Mouse (Mus musculus): ENCODE measurements around the gene Proser1. TPM values are rescaled to one million over a fixed set of nuclear protein-coding genes. Genes with fewer than 3 reads are reported as not detected.

Proser1 gene
- polyA plus RNA-seq, 1 experiment from 2014 or later: 21.7 TPM

- Histone ChIP-seq H3K4me2 (replicated peaks; ENCODE audit: low read depth, low read length) (no peak overlapping the region), H3K36me3 (ENCODE audit: control insufficient read depth, insufficient read depth, low read length) (no peaks in the 10 kb centered on the region), H3K4me1 (ENCODE audit: control insufficient read depth, insufficient read depth, low read length) (no peaks in the 10 kb centered on the region), H3K4me3 (ENCODE audit: low read depth, low read length) (no peak overlapping the region), H3K27ac (ENCODE audit: low read length) (no peak overlapping the region), H3K9ac (replicated peaks; ENCODE audit: low read depth, low read length) (no peak overlapping the region), H3K27me3 (ENCODE audit: control insufficient read depth, insufficient read depth, low read length) (no peaks in the 10 kb centered on the region), H3K9me3 (ENCODE audit: control insufficient read depth, low read depth, low read length) (no peaks in the 10 kb centered on the region)
- no peak for ATAC-seq (ENCODE audit: insufficient number of reproducible peaks, insufficient read depth, low FRiP score, low read depth)
- WGBS: 79% methylated on average over 5 of the region's 5 CpGs
These were observed 26.9 kb upstream of the Proser1 start for GRCm38 (mm10) chr3:53436550-53436949.

- Histone ChIP-seq H3K4me3 (ENCODE audit: low read depth, low read length) (no peak overlapping the region), H3K27ac (ENCODE audit: low read length) (no peak overlapping the region), H3K36me3 (ENCODE audit: control insufficient read depth, insufficient read depth, low read length) (peaks cover 4% of the 10 kb centered on the region; the same call in 1 of the 2 replicates), H3K9ac (replicated peaks; ENCODE audit: low read depth, low read length) (no peak overlapping the region), H3K4me2 (replicated peaks; ENCODE audit: low read depth, low read length) (no peak overlapping the region), H3K27me3 (ENCODE audit: control insufficient read depth, insufficient read depth, low read length) (no peaks in the 10 kb centered on the region), H3K4me1 (ENCODE audit: control insufficient read depth, insufficient read depth, low read length) (no peaks in the 10 kb centered on the region), H3K9me3 (ENCODE audit: control insufficient read depth, low read depth, low read length) (no peaks in the 10 kb centered on the region)
- 87% methylated on average over 5 of the region's 5 CpGs for WGBS
- no peak for ATAC-seq (ENCODE audit: insufficient number of reproducible peaks, insufficient read depth, low FRiP score, low read depth)
These were observed 17.9 kb upstream of the Proser1 start for GRCm38 (mm10) chr3:53445540-53445939.

DNA sequence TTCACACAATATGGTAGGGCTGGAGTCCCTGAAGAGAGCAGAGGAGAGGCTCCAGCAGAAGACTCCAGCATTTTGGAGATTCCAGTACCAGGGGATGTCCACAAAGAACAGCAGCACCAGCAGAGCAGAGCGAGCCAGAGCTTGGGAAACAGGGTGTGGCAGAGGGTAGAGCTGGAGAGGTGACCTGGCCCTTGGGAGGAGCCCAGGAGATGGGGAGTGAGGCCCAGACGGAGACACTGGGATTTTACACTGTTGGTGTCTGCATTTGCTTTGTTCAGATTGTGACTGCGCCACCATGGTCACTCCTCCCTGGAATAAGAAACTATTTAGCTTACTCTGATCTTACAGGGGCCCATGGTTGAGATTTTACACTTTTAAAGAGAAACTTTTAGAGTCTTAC is 16.7 kb upstream of the Proser1 start:
- ATAC-seq (ENCODE audit: insufficient number of reproducible peaks, insufficient read depth, low FRiP score, low read depth): no peak
- Histone ChIP-seq H3K4me3 (ENCODE audit: low read depth, low read length) (no peak overlapping the region), H3K27ac (ENCODE audit: low read length) (no peak overlapping the region), H3K27me3 (ENCODE audit: control insufficient read depth, insufficient read depth, low read length) (no peaks in the 10 kb centered on the region), H3K9me3 (ENCODE audit: control insufficient read depth, low read depth, low read length) (no peaks in the 10 kb centered on the region), H3K4me2 (replicated peaks; ENCODE audit: low read depth, low read length) (no peak overlapping the region), H3K9ac (replicated peaks; ENCODE audit: low read depth, low read length) (no peak overlapping the region), H3K36me3 (ENCODE audit: control insufficient read depth, insufficient read depth, low read length) (peaks cover 10% of the 10 kb centered on the region), H3K4me1 (ENCODE audit: control insufficient read depth, insufficient read depth, low read length) (no peaks in the 10 kb centered on the region)
- WGBS: 76% methylated on average over 3 of the region's 3 CpGs

DNA sequence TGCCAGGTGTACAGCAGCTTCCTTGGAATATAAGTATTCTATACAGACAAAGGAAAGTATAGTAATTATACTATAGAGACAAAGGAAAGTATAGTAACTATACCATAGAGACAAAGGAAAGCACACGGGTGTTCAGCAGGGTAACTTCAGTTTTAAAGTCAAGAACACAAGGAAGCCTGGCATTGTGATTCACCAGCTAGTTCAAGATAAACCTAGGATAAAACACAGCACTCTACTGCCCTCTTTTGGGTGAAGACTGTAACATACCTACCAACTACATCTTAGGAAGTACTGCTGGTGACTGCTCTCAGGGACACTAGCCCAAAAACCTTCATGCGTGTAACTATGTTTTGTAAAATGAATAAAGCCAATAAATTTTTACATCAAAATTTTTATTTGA is 15.3 kb upstream of the Proser1 start:
- H3K27me3 ChIP-seq (ENCODE audit: control insufficient read depth, insufficient read depth, low read length): no peaks in the 10 kb centered on the region
- no peak overlapping the region for H3K9ac ChIP-seq (replicated peaks; ENCODE audit: low read depth, low read length)
- 30% methylated on average over 2 of the region's 2 CpGs for WGBS
- no peaks in the 10 kb centered on the region for H3K4me1 ChIP-seq (ENCODE audit: control insufficient read depth, insufficient read depth, low read length)
- no peak; the same call in 1 of the 2 replicates for ATAC-seq (ENCODE audit: insufficient number of reproducible peaks, insufficient read depth, low FRiP score, low read depth)
- H3K36me3 ChIP-seq (ENCODE audit: control insufficient read depth, insufficient read depth, low read length): peaks cover 24% of the 10 kb centered on the region
- H3K27ac ChIP-seq (ENCODE audit: low read length): no peak overlapping the region
- H3K4me3 ChIP-seq (ENCODE audit: low read depth, low read length): no peak overlapping the region
- no peaks in the 10 kb centered on the region for H3K9me3 ChIP-seq (ENCODE audit: control insufficient read depth, low read depth, low read length)
- H3K4me2 ChIP-seq (replicated peaks; ENCODE audit: low read depth, low read length): no peak overlapping the region

DNA sequence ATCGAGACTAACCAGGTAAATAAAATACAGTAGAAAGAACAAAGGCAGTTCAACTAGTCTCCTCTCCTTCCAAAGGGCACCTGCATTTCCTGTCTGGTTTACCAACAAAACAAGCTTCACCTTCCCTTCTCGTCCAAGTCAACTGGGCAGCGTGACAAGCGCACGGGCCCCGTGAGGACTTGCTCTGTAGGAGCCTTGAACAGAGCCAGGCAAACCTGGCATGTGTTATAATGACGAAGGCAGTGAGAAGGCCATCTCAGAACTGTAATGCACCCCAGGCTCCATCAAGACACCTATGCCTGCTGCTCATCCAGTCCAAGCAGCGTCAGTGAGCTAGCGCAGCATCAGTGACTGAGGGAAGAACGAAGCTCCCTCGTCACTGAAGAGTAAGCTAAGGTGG is 12.8 kb upstream of the Proser1 start:
- Histone ChIP-seq H3K4me3 (ENCODE audit: low read depth, low read length) (no peak overlapping the region), H3K4me2 (replicated peaks; ENCODE audit: low read depth, low read length) (no peak overlapping the region), H3K27ac (ENCODE audit: low read length) (no peak overlapping the region), H3K9me3 (ENCODE audit: control insufficient read depth, low read depth, low read length) (no peaks in the 10 kb centered on the region), H3K36me3 (ENCODE audit: control insufficient read depth, insufficient read depth, low read length) (peaks cover 36% of the 10 kb centered on the region), H3K9ac (replicated peaks; ENCODE audit: low read depth, low read length) (no peak overlapping the region), H3K4me1 (ENCODE audit: control insufficient read depth, insufficient read depth, low read length) (no peaks in the 10 kb centered on the region), H3K27me3 (ENCODE audit: control insufficient read depth, insufficient read depth, low read length) (no peaks in the 10 kb centered on the region)
- no peak for ATAC-seq (ENCODE audit: insufficient number of reproducible peaks, insufficient read depth, low FRiP score, low read depth)
- 95% methylated on average over 11 of the region's 11 CpGs for WGBS

- WGBS: 89% methylated on average over 10 of the region's 10 CpGs
- H3K36me3 ChIP-seq (ENCODE audit: control insufficient read depth, insufficient read depth, low read length): peaks cover 49% of the 10 kb centered on the region
- H3K4me2 ChIP-seq (replicated peaks; ENCODE audit: low read depth, low read length): no peak overlapping the region
- H3K9ac ChIP-seq (replicated peaks; ENCODE audit: low read depth, low read length): no peak overlapping the region
- no peaks in the 10 kb centered on the region for H3K27me3 ChIP-seq (ENCODE audit: control insufficient read depth, insufficient read depth, low read length)
- no peak for ATAC-seq (ENCODE audit: insufficient number of reproducible peaks, insufficient read depth, low FRiP score, low read depth)
- no peaks in the 10 kb centered on the region for H3K9me3 ChIP-seq (ENCODE audit: control insufficient read depth, low read depth, low read length)
- H3K4me1 ChIP-seq (ENCODE audit: control insufficient read depth, insufficient read depth, low read length): no peaks in the 10 kb centered on the region
- no peak overlapping the region for H3K27ac ChIP-seq (ENCODE audit: low read length)
- H3K4me3 ChIP-seq (ENCODE audit: low read depth, low read length): no peak overlapping the region
These were observed 11.1 kb upstream of the Proser1 start for GRCm38 (mm10) chr3:53452351-53452750.

GRCm38 (mm10) chr3:53453346-53453745 is 10.1 kb upstream of the Proser1 start:
- Histone ChIP-seq H3K36me3 (ENCODE audit: control insufficient read depth, insufficient read depth, low read length) (peaks cover 58% of the 10 kb centered on the region), H3K4me1 (ENCODE audit: control insufficient read depth, insufficient read depth, low read length) (no peaks in the 10 kb centered on the region), H3K4me3 (ENCODE audit: low read depth, low read length) (no peak overlapping the region), H3K4me2 (replicated peaks; ENCODE audit: low read depth, low read length) (no peak overlapping the region), H3K27ac (ENCODE audit: low read length) (no peak overlapping the region), H3K27me3 (ENCODE audit: control insufficient read depth, insufficient read depth, low read length) (no peaks in the 10 kb centered on the region), H3K9ac (replicated peaks; ENCODE audit: low read depth, low read length) (no peak overlapping the region), H3K9me3 (ENCODE audit: control insufficient read depth, low read depth, low read length) (no peaks in the 10 kb centered on the region)
- ATAC-seq (ENCODE audit: insufficient number of reproducible peaks, insufficient read depth, low FRiP score, low read depth): no peak
- 92% methylated on average over 7 of the region's 7 CpGs for WGBS

DNA sequence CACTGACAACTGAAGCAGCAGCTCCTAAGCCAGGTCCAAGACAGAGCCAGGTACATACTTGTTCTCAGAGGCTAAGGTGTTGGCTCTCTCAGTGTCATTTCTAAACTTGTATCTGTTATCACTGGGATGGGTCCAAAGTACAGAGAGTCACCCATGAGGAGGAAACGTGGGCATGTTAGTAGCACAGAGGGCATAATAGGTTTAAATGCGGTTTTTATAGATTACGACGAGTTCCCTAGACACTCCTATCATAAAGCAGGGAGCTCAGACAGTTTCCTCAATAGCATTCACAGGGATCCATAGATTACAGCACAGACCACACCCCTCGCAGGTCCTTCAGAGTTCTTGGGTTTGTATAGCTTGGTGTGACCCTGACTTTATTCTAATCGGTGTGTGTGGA is 9.5 kb upstream of the Proser1 start:
- no peak overlapping the region for H3K27ac ChIP-seq (ENCODE audit: low read length)

DNA sequence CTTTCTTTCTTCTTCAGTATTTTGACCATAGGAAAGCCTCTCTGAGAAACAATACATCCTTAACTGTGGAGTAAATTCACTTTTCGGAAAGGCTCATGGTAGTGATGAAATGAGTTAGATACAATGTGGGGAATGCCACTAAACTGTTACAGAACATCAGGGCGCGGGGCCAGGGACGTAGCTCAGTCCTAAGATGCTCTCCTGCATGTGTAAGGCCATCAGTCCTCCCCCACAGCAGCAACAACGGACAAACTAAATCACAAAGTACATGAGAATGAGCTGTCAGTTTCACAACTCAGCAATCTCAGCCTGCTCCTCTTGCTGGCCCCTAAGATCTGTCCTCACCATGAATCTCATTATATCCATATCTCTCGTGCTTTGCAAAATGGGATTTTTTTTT is 8.9 kb upstream of the Proser1 start:
- H3K4me2 ChIP-seq (replicated peaks; ENCODE audit: low read depth, low read length): no peak overlapping the region
- no peaks in the 10 kb centered on the region for H3K27me3 ChIP-seq (ENCODE audit: control insufficient read depth, insufficient read depth, low read length)
- H3K4me1 ChIP-seq (ENCODE audit: control insufficient read depth, insufficient read depth, low read length): no peaks in the 10 kb centered on the region
- ATAC-seq (ENCODE audit: insufficient number of reproducible peaks, insufficient read depth, low FRiP score, low read depth): no peak
- H3K27ac ChIP-seq (ENCODE audit: low read length): no peak overlapping the region
- no peaks in the 10 kb centered on the region for H3K9me3 ChIP-seq (ENCODE audit: control insufficient read depth, low read depth, low read length)
- 88% methylated on average over 6 of the region's 6 CpGs for WGBS
- H3K4me3 ChIP-seq (ENCODE audit: low read depth, low read length): no peak overlapping the region
- no peak overlapping the region for H3K9ac ChIP-seq (replicated peaks; ENCODE audit: low read depth, low read length)
- H3K36me3 ChIP-seq (ENCODE audit: control insufficient read depth, insufficient read depth, low read length): peaks cover 63% of the 10 kb centered on the region

More for the DNA sequence above, 9.5 kb upstream of the Proser1 start:
- no peak for ATAC-seq (ENCODE audit: insufficient number of reproducible peaks, insufficient read depth, low FRiP score, low read depth)
- H3K4me2 ChIP-seq (replicated peaks; ENCODE audit: low read depth, low read length): no peak overlapping the region
- H3K4me3 ChIP-seq (ENCODE audit: low read depth, low read length): no peak overlapping the region
- WGBS: 90% methylated on average over 6 of the region's 6 CpGs
- no peaks in the 10 kb centered on the region for H3K27me3 ChIP-seq (ENCODE audit: control insufficient read depth, insufficient read depth, low read length)
- H3K9me3 ChIP-seq (ENCODE audit: control insufficient read depth, low read depth, low read length): no peaks in the 10 kb centered on the region
- H3K9ac ChIP-seq (replicated peaks; ENCODE audit: low read depth, low read length): no peak overlapping the region
- H3K36me3 ChIP-seq (ENCODE audit: control insufficient read depth, insufficient read depth, low read length): peaks cover 60% of the 10 kb centered on the region
- no peaks in the 10 kb centered on the region for H3K4me1 ChIP-seq (ENCODE audit: control insufficient read depth, insufficient read depth, low read length)

All from stomach, embryonic 14.5 days (tissue).